Mouse (Mus musculus) megakaryocyte, embryonic 14.5 days (primary cell): ENCODE results near the gene Trmt2b. TPM values are rescaled to one million over a fixed set of nuclear protein-coding genes. Genes with fewer than 3 reads are reported as not detected.

ENCODE experiments used
- H3K27me3 ChIP-seq: replicated peaks from 2 replicates; pipeline ENCODE3; 2012; ENCODE audit warnings: inconsistent platforms
- H3K36me3 ChIP-seq: replicated peaks from 2 replicates; pipeline ENCODE3; 2012; ENCODE audit warnings: low read length, inconsistent platforms, mixed read lengths
- H3K4me1 ChIP-seq: 2 replicates; pipeline ENCODE4 v1.6.1; 2012; ENCODE audit warnings: inconsistent platforms
- H3K4me3 ChIP-seq: replicated peaks from 2 replicates; pipeline ENCODE3; 2012; ENCODE audit warnings: moderate library complexity, mild to moderate bottlenecking, inconsistent platforms
- H3K9me3 ChIP-seq: 2 replicates; pipeline ENCODE4 v1.6.1; 2012; ENCODE audit warnings: inconsistent platforms
- FLI1 ChIP-seq: IDR thresholded peaks from 2 replicates; pipeline ENCODE4 v1.6.1; 2012; ENCODE audit warnings: low read length, inconsistent platforms, mixed read lengths
- GATA1 ChIP-seq: IDR thresholded peaks from 3 replicates; pipeline ENCODE4 v1.6.1; 2012; ENCODE audit warnings: mixed read lengths, low read length, inconsistent platforms, borderline replicate concordance
- polyA plus RNA-seq: library from polyadenylated mRNA; stranded (reverse); fragments of >175 nt; gene quantifications from 2 replicates; pipeline ENCODE4 v1.2.3, GENCODE M21; 2012; ENCODE audit warnings: low replicate concordance; ENCODE audit not compliant: insufficient read depth

The Trmt2b gene
- polyA plus RNA-seq, 1 experiment, result 0.58 TPM

DNA sequence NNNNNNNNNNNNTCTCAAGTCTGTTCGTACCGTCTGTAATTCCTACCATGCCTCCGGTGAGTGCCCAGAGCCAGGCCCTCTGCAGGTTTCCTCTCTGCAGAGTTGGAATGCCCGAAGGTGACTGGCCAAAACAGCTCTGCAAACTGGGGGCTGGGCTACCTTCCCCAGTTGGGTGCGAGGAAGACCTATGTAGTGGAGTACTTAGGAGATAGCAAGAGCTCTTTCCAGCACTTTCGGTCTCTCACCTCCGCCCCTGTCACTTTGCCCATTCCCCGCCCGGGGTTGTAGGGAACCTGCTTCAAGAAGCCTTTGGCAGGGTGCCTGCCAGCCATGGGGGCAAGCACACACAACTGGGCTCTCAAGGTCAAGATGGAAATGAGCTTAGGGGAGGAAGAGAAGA, 19.5 kb upstream of the Trmt2b start:
- TF ChIP-seq GATA1 (no peak), FLI1 (no peak)
- Histone ChIP-seq H3K27me3 (peaks cover 46% of the 10 kb centered on the region), H3K9me3 (no peaks in the 10 kb centered on the region), H3K36me3 (no peaks in the 10 kb centered on the region), H3K4me3 (peak overlapping the region; percentile 42), H3K4me1 (peaks cover 24% of the 10 kb centered on the region)

DNA sequence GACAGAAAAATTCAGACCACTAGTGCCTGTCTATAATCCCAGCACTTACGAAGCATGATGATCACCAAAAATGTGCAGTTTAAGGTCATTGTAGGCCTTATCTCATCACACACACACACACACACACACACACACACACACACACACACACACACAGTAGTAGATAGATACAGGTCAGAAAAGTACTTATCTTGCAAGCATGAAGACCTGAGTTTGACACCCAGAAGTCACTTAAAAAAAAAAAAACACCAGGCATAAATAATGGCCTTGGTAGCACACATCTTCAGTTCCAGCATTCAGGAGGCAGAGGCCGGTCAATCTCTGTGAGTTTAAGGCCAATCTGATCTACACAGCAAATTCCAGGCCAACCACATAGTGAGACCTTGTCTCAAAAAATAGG, 10.5 kb upstream of the Trmt2b start:
- Histone ChIP-seq H3K4me1 (no peaks in the 10 kb centered on the region), H3K27me3 (peaks cover 21% of the 10 kb centered on the region), H3K36me3 (no peaks in the 10 kb centered on the region), H3K4me3 (no peak overlapping the region), H3K9me3 (no peaks in the 10 kb centered on the region)
- no peak for TF ChIP-seq GATA1
- no peak for TF ChIP-seq FLI1

DNA sequence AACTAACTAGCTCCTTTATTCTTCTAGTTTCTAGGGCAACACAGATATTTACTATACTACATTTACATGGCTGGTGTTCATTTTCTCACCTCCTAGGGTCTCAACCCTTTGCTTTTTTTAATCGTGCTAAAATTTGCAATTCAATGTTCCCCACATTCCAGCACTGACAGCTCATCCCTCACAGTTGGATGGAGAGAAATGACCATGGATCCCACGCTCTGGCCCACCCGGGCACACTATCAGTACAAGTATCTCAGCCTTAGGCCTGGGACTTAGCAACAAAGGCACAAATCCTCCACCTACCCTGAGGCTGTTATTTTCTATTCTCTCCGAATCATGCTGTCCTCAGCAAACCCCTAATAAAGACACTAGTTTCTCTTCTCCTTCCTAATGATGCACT, 9.0 kb upstream of the Trmt2b start:
- H3K36me3 ChIP-seq, result no peaks in the 10 kb centered on the region
- peaks cover 14% of the 10 kb centered on the region for H3K27me3 ChIP-seq
- TF ChIP-seq GATA1 (no peak), FLI1 (no peak)
- peaks cover 5% of the 10 kb centered on the region for H3K4me1 ChIP-seq
- H3K9me3 ChIP-seq, result no peaks in the 10 kb centered on the region
- no peak overlapping the region for H3K4me3 ChIP-seq

DNA sequence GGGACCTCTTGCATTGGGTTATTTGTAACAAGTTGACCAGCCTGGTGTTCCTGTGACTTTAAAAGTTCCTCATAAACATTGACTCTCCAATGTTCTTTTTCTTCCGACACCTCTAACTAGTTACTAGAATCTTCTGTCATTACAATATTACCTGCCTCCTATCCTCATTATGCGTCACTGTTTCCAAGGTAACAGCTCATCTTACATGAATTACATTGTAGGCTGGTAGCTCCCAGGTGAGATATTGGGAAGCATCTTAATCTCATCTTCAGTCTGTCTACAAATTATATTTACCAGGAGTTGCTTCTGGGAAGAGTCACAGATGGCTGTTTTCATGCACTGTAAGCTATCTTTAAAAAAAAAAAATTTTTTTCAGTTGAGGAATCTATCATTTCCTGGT, 8.3 kb upstream of the Trmt2b start:
- no peaks in the 10 kb centered on the region for H3K9me3 ChIP-seq
- no peak for TF ChIP-seq GATA1
- TF ChIP-seq FLI1, result no peak
- no peak overlapping the region for H3K4me3 ChIP-seq
- no peaks in the 10 kb centered on the region for H3K36me3 ChIP-seq
- peaks cover 11% of the 10 kb centered on the region for H3K27me3 ChIP-seq
- peaks cover 5% of the 10 kb centered on the region for H3K4me1 ChIP-seq

DNA sequence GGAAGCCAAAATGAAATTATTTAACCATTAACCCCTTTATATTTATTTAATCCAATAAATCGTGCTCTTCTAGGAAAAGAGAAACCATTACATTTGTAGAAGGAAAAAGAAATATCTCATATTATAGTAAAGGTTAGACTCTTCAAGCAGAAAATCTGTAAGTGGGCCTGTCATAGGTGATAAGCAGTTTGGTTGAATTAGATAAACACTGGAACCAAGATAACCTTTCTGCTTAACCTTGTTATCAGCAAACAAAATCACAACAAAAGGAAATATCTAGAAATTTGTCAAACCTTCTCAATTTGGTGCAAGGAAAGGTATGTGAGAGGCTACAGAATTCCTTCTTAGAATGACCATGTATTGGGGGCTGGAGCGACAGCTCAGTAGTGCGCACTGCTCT, 3.7 kb upstream of the Trmt2b start:
- TF ChIP-seq FLI1, result no peak
- no peak for TF ChIP-seq GATA1
- no peaks in the 10 kb centered on the region for H3K9me3 ChIP-seq
- no peak overlapping the region for H3K4me3 ChIP-seq
- H3K36me3 ChIP-seq, result no peaks in the 10 kb centered on the region
- peaks cover 6% of the 10 kb centered on the region for H3K27me3 ChIP-seq
- H3K4me1 ChIP-seq, result peaks cover 12% of the 10 kb centered on the region

DNA sequence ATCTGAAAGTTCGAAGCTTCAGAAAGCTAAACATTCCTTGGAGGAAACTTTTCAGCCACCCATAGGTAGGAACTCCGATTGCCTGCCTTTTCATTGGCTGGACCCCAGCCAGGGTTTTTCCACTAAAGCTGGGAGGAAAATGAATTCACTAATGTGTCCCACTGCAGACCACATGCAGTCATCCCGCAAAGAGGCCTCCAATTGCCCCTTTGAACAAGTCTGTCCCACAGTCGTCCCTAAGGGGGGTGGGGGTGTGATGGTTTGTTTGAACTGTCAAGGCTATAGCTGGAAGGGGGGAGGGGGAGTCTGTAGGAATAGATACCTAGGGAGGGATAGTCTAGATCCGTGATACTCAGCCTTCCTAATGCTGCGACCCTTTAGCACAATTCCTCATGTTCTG, 1.1 kb downstream of the Trmt2b start:
- Histone ChIP-seq H3K9me3 (no peaks in the 10 kb centered on the region), H3K27me3 (peaks cover 6% of the 10 kb centered on the region), H3K36me3 (peaks cover 16% of the 10 kb centered on the region), H3K4me3 (peak overlapping the region; percentile 92), H3K4me1 (peaks cover 15% of the 10 kb centered on the region)
- no peak for TF ChIP-seq FLI1
- no peak for TF ChIP-seq GATA1

DNA sequence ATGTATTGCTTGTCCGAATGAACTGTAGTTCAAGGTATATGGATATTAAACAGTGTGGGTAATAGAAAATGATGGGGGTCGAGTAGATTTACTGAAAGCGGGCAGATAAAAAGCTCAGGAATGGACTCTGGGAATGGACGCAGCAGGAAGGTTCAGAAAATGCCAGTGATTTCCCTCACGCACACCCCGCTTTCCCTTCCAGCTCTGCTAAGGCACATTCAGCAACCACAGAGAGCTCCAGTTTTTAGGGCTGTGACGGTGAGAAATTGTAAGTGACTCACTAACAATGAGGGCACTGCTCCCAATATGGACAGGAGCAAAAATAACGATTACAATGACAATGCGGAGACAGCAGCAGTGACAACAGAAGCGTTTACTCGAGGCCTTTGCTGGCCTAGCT, 14.7 kb downstream of the Trmt2b start:
- H3K36me3 ChIP-seq, result peaks cover 88% of the 10 kb centered on the region
- H3K27me3 ChIP-seq, result no peaks in the 10 kb centered on the region
- TF ChIP-seq GATA1 (no peak), FLI1 (no peak)
- H3K4me1 ChIP-seq, result peaks cover 3% of the 10 kb centered on the region; the same call in 1 of the 2 replicates
- no peak overlapping the region for H3K4me3 ChIP-seq
- no peaks in the 10 kb centered on the region for H3K9me3 ChIP-seq

DNA sequence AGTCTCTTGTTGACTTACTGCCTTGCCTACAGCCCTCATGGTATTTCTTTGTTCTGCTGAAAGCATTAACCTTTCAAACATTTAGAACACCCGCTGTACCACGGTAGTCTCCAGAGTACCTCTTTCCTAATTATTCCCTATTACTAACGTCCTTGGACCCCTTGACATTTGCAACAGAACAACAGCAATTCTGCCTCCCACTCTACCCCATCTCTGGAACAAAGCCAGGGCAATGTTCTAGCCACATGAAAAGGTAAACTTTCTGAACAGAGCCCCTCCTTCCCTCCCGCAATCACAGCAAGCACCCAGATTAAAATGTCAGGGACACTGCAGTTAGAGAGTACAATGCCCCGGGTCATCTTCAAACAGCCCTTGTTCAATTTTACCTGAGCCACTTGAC, 15.6 kb downstream of the Trmt2b start:
- TF ChIP-seq FLI1 (no peak), GATA1 (no peak)
- H3K4me3 ChIP-seq, result no peak overlapping the region
- no peaks in the 10 kb centered on the region for H3K9me3 ChIP-seq

DNA sequence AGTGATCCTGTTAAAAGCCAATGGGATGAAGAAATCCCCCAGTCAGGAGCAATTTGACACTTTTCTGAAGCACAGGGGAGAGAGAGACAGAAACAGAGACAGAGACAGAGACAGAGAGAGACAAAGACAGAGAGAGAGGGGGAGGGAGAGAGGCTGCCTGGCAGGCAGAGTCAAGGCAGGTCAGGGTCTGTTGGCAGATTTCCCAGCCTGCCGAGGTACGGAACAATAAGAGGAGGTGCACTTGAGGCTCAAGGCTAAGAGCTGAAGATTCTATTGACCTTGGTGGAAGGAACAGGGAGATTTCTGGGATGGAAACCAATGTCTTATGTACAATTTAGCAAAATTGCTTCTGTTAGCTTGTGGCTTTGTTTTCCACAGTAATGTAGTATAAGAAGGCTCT, 28.6 kb downstream of the Trmt2b start:
- no peaks in the 10 kb centered on the region for H3K4me1 ChIP-seq
- H3K27me3 ChIP-seq, result peaks cover 2% of the 10 kb centered on the region
- peaks cover 55% of the 10 kb centered on the region for H3K36me3 ChIP-seq
- H3K9me3 ChIP-seq, result peaks cover 14% of the 10 kb centered on the region
- no peak for TF ChIP-seq FLI1
- no peak for TF ChIP-seq GATA1
- no peak overlapping the region for H3K4me3 ChIP-seq

More for the DNA sequence above, 15.6 kb downstream of the Trmt2b start:
- Histone ChIP-seq H3K4me1 (peaks cover 3% of the 10 kb centered on the region; the same call in 1 of the 2 replicates), H3K27me3 (no peaks in the 10 kb centered on the region), H3K36me3 (peaks cover 81% of the 10 kb centered on the region)

DNA sequence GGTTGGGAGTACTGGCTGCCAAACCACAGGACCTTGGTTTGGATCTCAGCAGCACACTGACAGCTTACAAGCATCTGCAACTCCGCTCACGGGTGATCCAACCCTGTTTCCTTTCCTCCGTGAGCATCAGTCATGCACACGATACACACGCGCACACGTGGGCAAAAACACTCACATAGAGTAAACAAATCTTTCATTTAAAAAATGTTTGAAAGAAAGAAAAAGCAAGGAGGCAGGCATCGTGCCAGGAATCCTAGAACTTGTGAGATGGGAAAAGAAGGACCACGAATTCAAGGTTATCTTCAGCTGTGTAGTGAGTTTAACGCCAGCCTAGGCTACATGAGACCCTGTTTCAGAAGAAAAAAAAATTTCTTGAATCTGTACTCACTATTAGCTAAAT, 30.8 kb downstream of the Trmt2b start:
- TF ChIP-seq GATA1 (no peak), FLI1 (no peak)
- H3K4me3 ChIP-seq, result no peak overlapping the region
- H3K4me1 ChIP-seq, result no peaks in the 10 kb centered on the region
- H3K36me3 ChIP-seq, result peaks cover 65% of the 10 kb centered on the region
- H3K9me3 ChIP-seq, result peaks cover 14% of the 10 kb centered on the region
- H3K27me3 ChIP-seq, result no peaks in the 10 kb centered on the region

DNA sequence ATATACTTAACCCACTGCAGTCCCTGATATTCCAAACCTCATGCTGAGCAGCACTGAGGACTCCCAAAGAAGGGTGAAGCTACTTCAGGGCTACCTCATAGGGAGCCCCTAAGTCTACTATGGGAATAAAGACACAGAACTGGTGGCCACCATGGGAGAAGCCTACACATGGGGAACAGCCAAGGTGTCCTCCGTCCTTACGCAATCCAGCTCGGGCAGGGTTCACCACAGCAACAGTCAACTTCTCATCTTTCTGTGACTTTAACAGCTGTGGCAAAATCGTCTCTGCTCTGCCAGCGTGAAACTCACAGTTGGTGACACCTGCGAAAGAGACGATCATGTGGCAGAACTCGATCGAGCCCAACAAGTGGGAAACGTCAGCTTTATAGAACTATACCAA, 38.5 kb downstream of the Trmt2b start:
- H3K4me3 ChIP-seq, result no peak overlapping the region
- H3K27me3 ChIP-seq, result no peaks in the 10 kb centered on the region
- no peaks in the 10 kb centered on the region for H3K4me1 ChIP-seq
- peaks cover 86% of the 10 kb centered on the region for H3K36me3 ChIP-seq
- TF ChIP-seq FLI1 (no peak), GATA1 (no peak)
- H3K9me3 ChIP-seq, result no peaks in the 10 kb centered on the region

DNA sequence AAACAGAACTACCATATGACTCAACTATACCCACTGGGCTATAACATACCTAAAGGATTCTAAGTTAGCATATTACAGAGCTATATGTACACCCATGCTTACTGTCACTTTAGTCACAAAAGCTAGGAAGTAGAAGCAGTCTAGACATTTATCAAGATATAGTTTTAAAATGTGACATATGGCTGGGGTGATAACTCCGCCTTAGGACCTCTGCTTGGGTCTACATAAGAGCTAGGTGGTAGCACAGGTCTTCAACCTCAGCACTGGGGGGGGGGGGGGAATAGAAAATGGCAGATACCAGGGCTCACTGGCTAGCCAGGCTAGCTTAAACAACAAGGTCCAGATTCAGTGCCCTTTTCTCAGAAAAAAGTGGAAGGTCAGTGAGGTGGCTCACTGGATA, 43.7 kb downstream of the Trmt2b start:
- no peaks in the 10 kb centered on the region for H3K9me3 ChIP-seq
- H3K4me3 ChIP-seq, result no peak overlapping the region
- no peaks in the 10 kb centered on the region for H3K4me1 ChIP-seq
- peaks cover 63% of the 10 kb centered on the region for H3K36me3 ChIP-seq
- H3K27me3 ChIP-seq, result no peaks in the 10 kb centered on the region
- TF ChIP-seq FLI1 (no peak), GATA1 (no peak)
